Mouse (Mus musculus) hindbrain, embryonic 14.5 days (tissue): Measurements from ENCODE around the gene Ubl7. TPM values are rescaled to one million over a fixed set of nuclear protein-coding genes. Genes with fewer than 3 reads are reported as not detected.

Experiments
- ATAC-seq: fragments of 200-750 bp; cut with Nextera tagmentation; 2 replicates; pipeline ENCODE4 v1.8.0; 2017; ENCODE audit warnings: moderate number of reproducible peaks, mild to moderate bottlenecking, moderate TSS enrichment, moderate library complexity; ENCODE audit not compliant: low FRiP score
- DNase-seq: peaks from one replicate; pipeline ENCODE4 v3.0.0-alpha.2; 2015; ENCODE audit warnings: low spot score
- H3K27ac ChIP-seq: fragments of 300-500 bp; sonication (generic); 2 replicates; pipeline ENCODE4 v1.5.1; 2014; ENCODE audit warnings: mild to moderate bottlenecking, moderate library complexity
- H3K27me3 ChIP-seq: fragments of 300-500 bp; sonication (generic); 2 replicates; pipeline ENCODE4 v1.6.1; 2014; ENCODE audit warnings: mild to moderate bottlenecking, low read length, mixed read lengths; ENCODE audit not compliant: control insufficient read depth, insufficient read depth
- H3K36me3 ChIP-seq: fragments of 300-500 bp; sonication (generic); replicated peaks from 2 replicates; pipeline ENCODE4 v1.6.1; 2014; ENCODE audit not compliant: control insufficient read depth, insufficient read depth
- H3K4me1 ChIP-seq: fragments of 300-500 bp; sonication (generic); replicated peaks from 2 replicates; pipeline ENCODE4 v1.6.1; 2014; ENCODE audit warnings: antibody characterized with exemption, low read length, mixed read lengths; ENCODE audit not compliant: control insufficient read depth, insufficient read depth
- H3K4me2 ChIP-seq: fragments of 300-500 bp; sonication (generic); replicated peaks from 2 replicates; pipeline ENCODE4 v1.6.1; 2014; ENCODE audit warnings: mild to moderate bottlenecking, moderate library complexity
- H3K4me3 ChIP-seq: fragments of 300-500 bp; sonication (generic); replicated peaks from 2 replicates; pipeline ENCODE4 v1.5.1; 2014; ENCODE audit warnings: mild to moderate bottlenecking, low read length
- H3K9ac ChIP-seq: fragments of 300-500 bp; sonication (generic); 2 replicates; pipeline ENCODE4 v1.6.1; 2014
- H3K9me3 ChIP-seq: fragments of 300-500 bp; sonication (generic); 2 replicates; pipeline ENCODE4 v1.6.1; 2016; ENCODE audit warnings: low read length; ENCODE audit not compliant: control insufficient read depth
- WGBS: fragments of 180-500 bp; shearing (Covaris S2); extraction: QIAGEN DNeasy Blood & Tissue Kit; methylation state at CpG from one replicate; pipeline ENCODE4 v1.1.7; 2014; 5-methylcytosine and 5-hydroxymethylcytosine counted together
- polyA plus RNA-seq: library from polyadenylated mRNA; unstranded; fragments of >200 nt; fragmentation: Nextera tagmentation; extraction: Ambion mirVana; gene quantifications from 2 replicates; pipeline ENCODE4 v1.2.1, GENCODE M21; 2014

Gene Ubl7
- polyA plus RNA-seq, 1 experiment from 2014 or later, result 151 TPM

- 78% methylated on average over 6 of the region's 6 CpGs for WGBS
- no peaks in the 10 kb centered on the region for H3K27me3 ChIP-seq
- H3K4me3 ChIP-seq, result no peak overlapping the region
- no peak overlapping the region for H3K4me2 ChIP-seq
- H3K9me3 ChIP-seq, result no peaks in the 10 kb centered on the region
- no peak for DNase-seq
- no peak for ATAC-seq
- H3K36me3 ChIP-seq, result peaks cover 29% of the 10 kb centered on the region
- 0 out of 2 replicates have a peak, but pooled peaks cover 3% of the 10 kb centered on the region for H3K4me1 ChIP-seq
- 0 out of 2 replicates have a peak overlapping the region, but pooled peaks have one; percentile 5 for H3K9ac ChIP-seq
- no peak overlapping the region for H3K27ac ChIP-seq
Measured at GRCm38 (mm10) chr9:57932831-57933602, 22.2 kb downstream of the Ubl7 start.

- peaks cover 11% of the 10 kb centered on the region; the same call in 1 of the 2 replicates for H3K4me1 ChIP-seq
- no peak overlapping the region for H3K27ac ChIP-seq
- no peak overlapping the region for H3K9ac ChIP-seq
- DNase-seq, result peak; percentile 84
- no peak for ATAC-seq
- 30% methylated on average over 6 of the region's 6 CpGs for WGBS
- H3K4me2 ChIP-seq, result no peak overlapping the region
- no peak overlapping the region for H3K4me3 ChIP-seq
- H3K9me3 ChIP-seq, result no peaks in the 10 kb centered on the region
- H3K36me3 ChIP-seq, result 0 out of 2 replicates have a peak, but pooled peaks cover under 1% of the 10 kb centered on the region
- H3K27me3 ChIP-seq, result no peaks in the 10 kb centered on the region
Measured at GRCm38 (mm10) chr9:57935683-57936437, 25.1 kb downstream of the Ubl7 start.

- Histone ChIP-seq H3K4me2 (no peak overlapping the region), H3K36me3 (no peaks in the 10 kb centered on the region), H3K9ac (no peak overlapping the region), H3K27me3 (no peaks in the 10 kb centered on the region), H3K4me3 (no peak overlapping the region), H3K9me3 (no peaks in the 10 kb centered on the region), H3K27ac (no peak overlapping the region), H3K4me1 (peaks cover 21% of the 10 kb centered on the region; the same call in 1 of the 2 replicates)
- ATAC-seq (no peak), DNase-seq (no peak)
- WGBS, result 90% methylated on average over 4 of the region's 4 CpGs
Measured at GRCm38 (mm10) chr9:57937171-57937570, 26.4 kb downstream of the Ubl7 start.

- 49% methylated on average over 6 of the region's 6 CpGs for WGBS
- Histone ChIP-seq H3K4me3 (no peak overlapping the region), H3K9ac (no peak overlapping the region), H3K27me3 (no peaks in the 10 kb centered on the region), H3K36me3 (no peaks in the 10 kb centered on the region), H3K27ac (no peak overlapping the region), H3K4me1 (peaks cover 26% of the 10 kb centered on the region; the same call in 1 of the 2 replicates), H3K9me3 (no peaks in the 10 kb centered on the region), H3K4me2 (no peak overlapping the region)
- no peak for DNase-seq
- ATAC-seq, result no peak
Measured at GRCm38 (mm10) chr9:57937651-57938050, 26.9 kb downstream of the Ubl7 start.

GRCm38 (mm10) chr9:57938225-57939055 is 27.7 kb downstream of the Ubl7 start:
- Histone ChIP-seq H3K36me3 (no peaks in the 10 kb centered on the region), H3K9me3 (no peaks in the 10 kb centered on the region), H3K4me3 (no peak overlapping the region), H3K4me2 (0 out of 2 replicates have a peak overlapping the region, but pooled peaks have one; percentile 83), H3K9ac (no peak overlapping the region), H3K27ac (no peak overlapping the region), H3K4me1 (peaks cover 29% of the 10 kb centered on the region; the same call in 1 of the 2 replicates), H3K27me3 (no peaks in the 10 kb centered on the region)
- 72% methylated on average over 5 of the region's 5 CpGs for WGBS
- no peak for ATAC-seq
- no peak for DNase-seq

- DNase-seq, result peak; percentile 75
- Histone ChIP-seq H3K4me3 (peak within 1 kb of the TSS; percentile 79), H3K27ac (peak within 1 kb of the TSS; percentile 93), H3K4me2 (peak within 1 kb of the TSS; percentile 83), H3K36me3 (no peaks in the 10 kb centered on the region), H3K27me3 (no peaks in the 10 kb centered on the region), H3K9me3 (no peaks in the 10 kb centered on the region), H3K4me1 (peaks cover 32% of the 10 kb centered on the region; the same call in 1 of the 2 replicates), H3K9ac (peak within 1 kb of the TSS; percentile 95)
- peak; percentile 88 for ATAC-seq
- 2% methylated on average over 51 of the region's 60 CpGs for WGBS
Measured at GRCm38 (mm10) chr9:57939431-57940348, 28.9 kb downstream of the Ubl7 start, which contains the start of gene Sema7a. Sema7a (plus strand) TSS chr9:57940112.

GRCm38 (mm10) chr9:57940349-57940794 is 29.6 kb downstream of the Ubl7 start:
- Histone ChIP-seq H3K9ac (peak overlapping the region; percentile 95), H3K9me3 (no peaks in the 10 kb centered on the region), H3K27ac (peak overlapping the region; percentile 93), H3K4me1 (peaks cover 32% of the 10 kb centered on the region; the same call in 1 of the 2 replicates), H3K4me3 (peak overlapping the region; percentile 79), H3K36me3 (no peaks in the 10 kb centered on the region), H3K27me3 (no peaks in the 10 kb centered on the region), H3K4me2 (peak overlapping the region; percentile 83)
- WGBS, result under 1% methylated on average over 44 of the region's 44 CpGs
- DNase-seq (peak; percentile 56), ATAC-seq (peak; percentile 66)
